Mouse (Mus musculus): ENCODE measurements around the gene Mpzl3.
A peak's percentile ranks its signal among the peaks of the same experiment; 100 is the strongest.
"Not testable (repeated sequence)": the region's sequence is repeated elsewhere in the genome, so short reads cannot be mapped to it uniquely, and the experiment has no call there.

The Mpzl3 gene

GRCm38 (mm10) chr9:45055082-45055713 is at the start of gene Mpzl3:
Gene Mpzl3 (plus strand): TSS chr9:45055186.
- DNase-seq (ENCODE audit: low read depth, low spot score) = peak; percentile 94

DNA sequence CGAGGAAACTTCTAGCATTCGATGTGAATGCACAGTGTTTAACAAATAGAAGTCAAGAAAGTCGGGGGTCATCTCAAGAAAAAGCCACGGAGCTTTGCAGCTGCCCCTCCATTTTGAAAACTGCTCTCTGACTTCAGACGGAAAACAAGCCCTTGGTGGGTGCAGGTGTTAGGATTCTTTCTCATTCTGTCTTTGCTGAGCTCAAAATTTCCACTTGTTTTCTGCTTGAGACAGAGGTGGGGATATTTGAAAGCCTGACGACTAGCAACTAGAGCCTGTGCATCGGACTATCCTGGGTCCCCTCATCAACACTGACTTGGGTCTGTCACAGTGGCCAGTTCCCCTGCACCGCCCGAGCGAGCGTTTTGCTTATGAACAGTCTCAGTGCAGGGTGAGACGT is 47.6 kb upstream of the Mpzl3 start:
- DNase-seq (ENCODE audit: low read depth, low spot score) = peak; percentile 26

- DNase-seq (ENCODE audit: low read depth, low spot score) = peak; percentile 44
These were observed 46.6 kb upstream of the Mpzl3 start for GRCm38 (mm10) chr9:45008342-45008741.

- DNase-seq (ENCODE audit: low read depth, low spot score) = peak; percentile 86
These were observed 45.6 kb upstream of the Mpzl3 start, which contains the start of gene Cd3e for GRCm38 (mm10) chr9:45009180-45010078. Gene Cd3e (minus strand): TSS chr9:45009627.

DNA sequence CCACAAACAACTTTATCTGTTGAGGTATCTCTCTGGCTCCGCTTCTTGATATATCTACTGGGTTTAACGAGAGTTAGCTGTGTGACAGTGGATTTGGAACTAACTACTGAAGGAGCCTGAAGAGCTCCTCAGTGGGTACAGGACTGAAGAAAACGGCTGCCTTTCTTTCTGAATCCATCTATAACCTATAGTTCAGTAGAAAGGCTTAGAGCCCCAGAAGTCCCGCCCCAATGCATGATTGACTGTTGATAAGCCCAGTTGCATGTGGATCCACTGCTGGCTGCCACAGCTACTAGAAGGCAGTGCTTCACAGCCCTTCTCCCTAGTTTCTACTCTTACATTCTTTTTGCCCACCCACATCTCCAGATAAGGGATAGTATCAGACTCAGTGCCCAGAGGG is 44.5 kb upstream of the Mpzl3 start:
- DNase-seq (ENCODE audit: low read depth, low spot score) = peak; percentile 85

GRCm38 (mm10) chr9:45011291-45011690 is 43.7 kb upstream of the Mpzl3 start:
- DNase-seq (ENCODE audit: low read depth, low spot score) = no peak

DNA sequence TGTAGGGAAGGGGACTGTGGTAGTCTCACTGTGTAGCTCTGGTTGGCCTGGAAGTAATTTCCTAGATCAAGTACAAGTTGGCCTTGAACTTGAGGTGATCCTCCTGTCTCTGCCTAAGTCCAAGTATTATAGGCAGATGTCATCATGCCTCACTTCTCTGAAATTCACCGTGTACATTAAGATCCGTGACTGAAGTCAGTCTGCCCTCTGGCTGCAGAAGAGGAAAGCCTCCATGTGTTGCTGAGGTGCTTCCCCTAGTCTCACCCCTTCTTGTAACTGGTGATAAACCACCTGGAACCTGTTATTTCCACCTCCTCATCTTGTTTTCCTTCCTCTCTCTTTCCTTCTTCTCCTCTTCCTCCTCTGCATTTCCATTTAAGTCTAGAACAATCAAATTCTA is 40.1 kb upstream of the Mpzl3 start:
- peak; percentile 82 for DNase-seq (ENCODE audit: low read depth, low spot score)

- DNase-seq (ENCODE audit: low read depth, low spot score) = no peak
These were observed 39.1 kb upstream of the Mpzl3 start for GRCm38 (mm10) chr9:45015841-45016240.

- DNase-seq (ENCODE audit: low read depth, low spot score) = no peak
These were observed 37.0 kb upstream of the Mpzl3 start for GRCm38 (mm10) chr9:45018031-45018430.

DNA sequence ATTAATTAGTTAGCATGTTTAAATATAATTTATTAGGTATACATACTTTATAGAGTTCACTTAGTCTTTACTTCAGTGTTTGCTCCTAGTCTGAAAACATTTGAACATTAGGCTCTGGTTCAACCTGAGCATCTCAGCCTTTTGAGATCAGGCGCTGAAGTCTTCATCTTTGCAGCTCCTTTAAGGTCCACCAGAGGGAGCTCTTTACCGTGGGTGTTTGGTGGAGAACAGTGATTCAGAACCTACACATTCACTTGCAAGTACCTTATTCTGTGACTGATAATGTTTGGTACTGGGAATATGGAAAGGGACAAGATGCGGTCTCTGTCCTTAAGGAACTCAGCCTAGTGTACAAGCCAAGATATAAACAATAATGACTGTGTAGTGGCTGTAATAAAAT is 32.2 kb upstream of the Mpzl3 start:
- peak; percentile 87 for DNase-seq (ENCODE audit: low read depth, low spot score)

DNA sequence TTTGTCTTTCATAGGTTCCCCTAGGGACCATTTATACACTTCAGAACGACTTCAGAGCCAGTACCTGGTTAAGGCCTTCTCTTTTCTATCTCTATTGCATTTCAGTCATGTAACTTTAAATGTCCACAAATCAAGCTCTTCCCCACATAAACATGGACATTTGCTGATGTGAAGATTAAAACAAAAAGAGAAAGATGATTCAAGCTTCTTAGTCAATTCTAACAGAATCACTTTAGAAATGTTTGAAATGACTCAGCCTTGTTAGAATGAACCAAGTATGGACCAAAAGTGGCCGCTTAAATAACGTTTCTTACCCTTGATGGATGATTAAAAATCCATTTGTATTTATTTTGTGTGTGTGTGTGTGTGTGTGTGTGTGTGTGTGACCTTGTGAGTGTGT is 31.3 kb upstream of the Mpzl3 start:
- no peak for DNase-seq (ENCODE audit: low read depth, low spot score)

GRCm38 (mm10) chr9:45024187-45024586 is 30.8 kb upstream of the Mpzl3 start:
- no peak for DNase-seq (ENCODE audit: low read depth, low spot score)

GRCm38 (mm10) chr9:45027376-45027775 is 27.6 kb upstream of the Mpzl3 start:
- no peak for DNase-seq (ENCODE audit: low read depth, low spot score)

- no peak for DNase-seq (ENCODE audit: low read depth, low spot score)
These were observed 24.6 kb upstream of the Mpzl3 start for GRCm38 (mm10) chr9:45030341-45030740.

DNA sequence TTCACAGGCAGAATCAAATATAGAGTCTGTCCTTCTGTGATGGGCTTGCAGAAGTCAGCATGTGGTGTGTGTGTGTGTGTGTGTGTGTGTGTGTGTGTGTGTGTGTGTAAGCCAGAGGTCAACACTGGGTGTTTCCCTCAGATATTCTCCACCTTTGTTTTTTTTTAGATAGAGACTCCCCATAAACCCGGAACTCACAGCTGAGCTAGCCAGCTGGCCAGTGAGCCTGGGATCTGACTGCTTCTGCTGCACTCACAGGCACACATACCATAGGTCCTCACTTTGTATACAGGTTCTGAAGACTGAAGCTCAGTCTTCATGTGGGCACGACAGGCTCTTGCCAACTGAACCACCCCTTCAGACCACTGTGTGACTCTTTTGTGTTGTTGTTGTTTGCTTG is 22.7 kb upstream of the Mpzl3 start:
- DNase-seq (ENCODE audit: low read depth, low spot score) = no peak

GRCm38 (mm10) chr9:45034526-45034925 is 20.5 kb upstream of the Mpzl3 start:
- no peak for DNase-seq (ENCODE audit: low read depth, low spot score)

GRCm38 (mm10) chr9:45037803-45038202 is 17.2 kb upstream of the Mpzl3 start:
- not testable (repeated sequence) for DNase-seq (ENCODE audit: low read depth, low spot score)

DNA sequence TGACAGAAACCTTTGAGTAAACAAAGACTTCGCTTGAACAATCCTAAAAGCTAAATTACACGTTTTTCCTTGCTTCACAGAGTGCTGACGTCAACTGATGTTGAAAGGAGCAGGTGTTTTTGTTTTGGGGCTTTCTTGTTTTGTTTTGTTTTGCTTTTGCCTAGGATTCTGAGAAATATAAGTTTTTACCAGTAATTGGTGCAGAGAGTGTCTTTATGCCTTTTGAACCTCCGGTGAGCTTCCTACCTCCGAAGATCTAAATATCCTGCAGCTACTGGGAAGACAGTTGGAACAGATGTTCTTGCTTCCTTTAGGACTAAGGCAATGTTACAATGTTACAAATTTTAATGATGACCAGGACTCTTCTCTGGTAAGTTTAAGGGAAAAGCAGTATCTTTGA is 15.5 kb upstream of the Mpzl3 start, which contains the start of gene Mpzl2:
Gene Mpzl2, plus strand, starts transcription at position 301 of the 400 bp plus-strand sequence.
- DNase-seq (ENCODE audit: low read depth, low spot score) = no peak

GRCm38 (mm10) chr9:45040066-45040845 is 14.7 kb upstream of the Mpzl3 start:
- no peak for DNase-seq (ENCODE audit: low read depth, low spot score)

GRCm38 (mm10) chr9:45041131-45041838 is 13.7 kb upstream of the Mpzl3 start:
- DNase-seq (ENCODE audit: low read depth, low spot score) = peak; percentile 36

DNA sequence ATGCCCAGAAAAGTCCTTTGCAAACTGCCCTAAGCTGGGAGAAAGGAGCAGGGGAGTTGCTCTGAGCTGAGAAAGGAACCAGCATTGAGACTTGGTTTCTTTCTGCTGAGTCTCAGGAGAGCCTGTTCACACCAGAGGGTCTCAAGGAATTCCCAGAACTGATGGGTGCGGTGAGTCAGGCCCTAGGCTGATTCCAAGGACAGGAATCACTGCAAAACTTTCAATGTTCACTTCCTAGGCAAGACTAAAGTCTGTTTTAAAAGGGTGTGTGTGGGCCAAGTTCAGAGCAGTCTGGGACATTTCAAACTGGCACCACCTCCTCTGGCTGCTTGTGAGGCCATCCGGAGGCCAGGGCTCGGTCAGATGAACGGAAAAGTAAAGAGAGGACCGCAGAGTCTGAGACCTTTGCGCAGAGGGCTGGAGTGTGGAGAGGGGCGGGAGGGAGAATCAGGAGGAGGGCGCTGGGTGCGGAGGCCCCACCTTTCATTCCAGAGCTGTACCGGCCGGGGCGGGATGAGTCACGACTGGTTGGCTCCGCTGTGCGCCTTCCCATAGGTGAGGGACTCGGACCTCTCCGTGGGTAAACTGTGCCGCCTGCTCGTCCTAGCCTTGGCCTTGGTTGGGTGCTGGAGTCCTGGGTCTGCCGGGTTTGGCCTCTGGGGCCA is 12.8 kb upstream of the Mpzl3 start:
- peak; percentile 37 for DNase-seq (ENCODE audit: low read depth, low spot score)

Measured in CD4-positive, CD25-positive, alpha-beta regulatory T cell, adult 2 months (primary cell).